Mouse (Mus musculus): Measurements from ENCODE around the gene Ptrh1. TPM values are rescaled to one million over a fixed set of nuclear protein-coding genes. Genes with fewer than 3 reads are reported as not detected.
A peak's percentile ranks its signal among the peaks of the same experiment; 100 is the strongest.

Ptrh1 gene
- polyA plus RNA-seq, 1 experiment, result 2.6 TPM

DNA sequence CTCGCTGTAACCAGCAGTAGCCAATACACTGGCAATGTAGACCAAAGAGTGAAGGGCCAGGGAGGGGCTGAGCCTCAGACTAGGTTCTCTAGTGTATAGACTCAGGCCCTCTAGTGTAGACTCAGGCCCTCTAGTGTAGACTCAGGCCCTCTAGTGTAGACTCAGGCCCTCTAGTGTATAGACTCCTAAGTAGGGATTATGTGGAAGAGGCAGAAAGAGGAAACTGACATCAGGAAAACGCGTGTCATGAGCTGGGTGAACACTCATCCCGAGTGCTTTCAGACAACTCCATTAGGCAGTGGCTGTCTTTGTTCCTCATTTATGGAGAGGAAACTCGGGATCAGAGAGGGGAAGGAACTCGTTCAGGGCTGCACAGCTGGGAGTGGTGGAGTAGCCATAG is 38.6 kb upstream of the Ptrh1 start:
- H3K36me3 ChIP-seq (replicated peaks; ENCODE audit: low read length), result peaks cover 44% of the 10 kb centered on the region
- TF ChIP-seq GATA1 (IDR thresholded peaks at IDR 0.05; ENCODE audit: borderline replicate concordance, low read length) (no peak), FLI1 (IDR thresholded peaks at IDR 0.05; ENCODE audit: low read length) (no peak)
- H3K9me3 ChIP-seq, result no peaks in the 10 kb centered on the region
- peaks cover 5% of the 10 kb centered on the region for H3K27me3 ChIP-seq (replicated peaks)
- peaks cover 74% of the 10 kb centered on the region for H3K4me1 ChIP-seq
- H3K4me3 ChIP-seq (replicated peaks), result peak overlapping the region; percentile 71

GRCm38 (mm10) chr2:32739311-32739710 is 36.3 kb upstream of the Ptrh1 start:
- no peaks in the 10 kb centered on the region for H3K9me3 ChIP-seq
- H3K36me3 ChIP-seq (replicated peaks; ENCODE audit: low read length), result peaks cover 50% of the 10 kb centered on the region
- H3K4me1 ChIP-seq, result peaks cover 53% of the 10 kb centered on the region
- H3K27me3 ChIP-seq (replicated peaks), result peaks cover 12% of the 10 kb centered on the region
- TF ChIP-seq GATA1 (IDR thresholded peaks at IDR 0.05; ENCODE audit: borderline replicate concordance, low read length), result no peak
- TF ChIP-seq FLI1 (IDR thresholded peaks at IDR 0.05; ENCODE audit: low read length), result no peak
- H3K4me3 ChIP-seq (replicated peaks), result no peak overlapping the region

DNA sequence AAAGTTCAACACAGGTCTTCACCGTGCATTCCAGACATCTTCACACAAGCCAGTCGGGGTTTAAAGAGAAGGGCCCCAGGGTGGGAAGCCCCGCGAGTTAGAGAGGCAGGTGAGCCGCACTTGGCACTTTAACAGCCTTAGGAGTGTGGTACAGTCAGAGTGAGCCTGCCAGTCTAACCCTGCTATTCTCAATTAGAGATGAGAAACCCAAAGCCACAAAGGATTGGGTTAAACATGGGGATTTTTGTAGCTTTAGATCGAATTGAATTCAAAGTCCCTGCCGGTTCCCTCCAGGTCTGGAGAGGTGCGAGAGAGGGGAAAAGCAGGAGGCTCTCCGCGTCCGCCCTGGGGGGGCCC is 34.7 kb upstream of the Ptrh1 start, which contains the start of gene 6330409D20Rik:
Gene 6330409D20Rik (minus strand): TSS at position 101 of the 357 bp plus-strand sequence.
- Histone ChIP-seq H3K27me3 (replicated peaks) (peaks cover 12% of the 10 kb centered on the region), H3K4me1 (peaks cover 41% of the 10 kb centered on the region), H3K36me3 (replicated peaks; ENCODE audit: low read length) (peaks cover 64% of the 10 kb centered on the region), H3K4me3 (replicated peaks) (no peak within 1 kb of the TSS), H3K9me3 (no peaks in the 10 kb centered on the region)
- TF ChIP-seq GATA1 (IDR thresholded peaks at IDR 0.05; ENCODE audit: borderline replicate concordance, low read length) (no peak), FLI1 (IDR thresholded peaks at IDR 0.05; ENCODE audit: low read length) (no peak)

- Histone ChIP-seq H3K36me3 (replicated peaks; ENCODE audit: low read length) (peaks cover 69% of the 10 kb centered on the region), H3K4me1 (peaks cover 35% of the 10 kb centered on the region), H3K4me3 (replicated peaks) (no peak overlapping the region), H3K27me3 (replicated peaks) (peaks cover 14% of the 10 kb centered on the region), H3K9me3 (no peaks in the 10 kb centered on the region)
- TF ChIP-seq FLI1 (IDR thresholded peaks at IDR 0.05; ENCODE audit: low read length) (no peak), GATA1 (IDR thresholded peaks at IDR 0.05; ENCODE audit: borderline replicate concordance, low read length) (no peak)
Observed at GRCm38 (mm10) chr2:32741273-32742172, 34.1 kb upstream of the Ptrh1 start.

GRCm38 (mm10) chr2:32742173-32742531 is 33.4 kb upstream of the Ptrh1 start:
- H3K9me3 ChIP-seq, result no peaks in the 10 kb centered on the region
- H3K36me3 ChIP-seq (replicated peaks; ENCODE audit: low read length), result peaks cover 75% of the 10 kb centered on the region
- peaks cover 14% of the 10 kb centered on the region for H3K27me3 ChIP-seq (replicated peaks)
- H3K4me1 ChIP-seq, result peaks cover 29% of the 10 kb centered on the region
- TF ChIP-seq GATA1 (IDR thresholded peaks at IDR 0.05; ENCODE audit: borderline replicate concordance, low read length) (no peak), FLI1 (IDR thresholded peaks at IDR 0.05; ENCODE audit: low read length) (no peak)
- H3K4me3 ChIP-seq (replicated peaks), result no peak overlapping the region

- H3K9me3 ChIP-seq, result no peaks in the 10 kb centered on the region
- H3K27me3 ChIP-seq (replicated peaks), result peaks cover 14% of the 10 kb centered on the region
- H3K4me3 ChIP-seq (replicated peaks), result no peak overlapping the region
- peaks cover 11% of the 10 kb centered on the region; the same call in 1 of the 2 replicates for H3K4me1 ChIP-seq
- no peak for TF ChIP-seq GATA1 (IDR thresholded peaks at IDR 0.05; ENCODE audit: borderline replicate concordance, low read length)
- TF ChIP-seq FLI1 (IDR thresholded peaks at IDR 0.05; ENCODE audit: low read length), result no peak
- peaks cover 87% of the 10 kb centered on the region for H3K36me3 ChIP-seq (replicated peaks; ENCODE audit: low read length)
Observed at GRCm38 (mm10) chr2:32744272-32744982, 31.2 kb upstream of the Ptrh1 start.

DNA sequence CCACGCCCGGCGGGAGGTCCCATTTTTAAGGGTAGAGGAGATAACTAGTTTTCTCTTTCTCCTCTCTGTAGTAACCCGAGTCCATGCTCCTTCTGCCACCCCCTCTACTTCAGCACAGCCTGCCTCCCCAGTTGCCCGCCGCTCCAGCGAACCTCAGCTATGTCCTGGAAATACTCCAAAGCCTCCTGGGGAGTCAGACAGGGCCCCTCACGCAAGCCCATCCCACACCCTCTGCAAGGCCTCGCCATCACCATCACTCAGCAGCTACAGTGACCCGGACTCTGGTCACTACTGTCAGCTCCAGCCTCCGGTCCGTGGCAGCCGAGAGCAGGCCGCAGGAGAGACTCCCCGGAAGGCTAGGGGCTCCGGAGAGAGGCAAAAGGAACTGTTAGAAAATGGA is 26.5 kb upstream of the Ptrh1 start:
- Histone ChIP-seq H3K9me3 (no peaks in the 10 kb centered on the region), H3K4me1 (peaks cover 17% of the 10 kb centered on the region), H3K36me3 (replicated peaks; ENCODE audit: low read length) (peaks cover 95% of the 10 kb centered on the region), H3K4me3 (replicated peaks) (no peak overlapping the region), H3K27me3 (replicated peaks) (peaks cover 2% of the 10 kb centered on the region)
- TF ChIP-seq FLI1 (IDR thresholded peaks at IDR 0.05; ENCODE audit: low read length) (no peak), GATA1 (IDR thresholded peaks at IDR 0.05; ENCODE audit: borderline replicate concordance, low read length) (no peak)

GRCm38 (mm10) chr2:32750199-32750598 is 25.4 kb upstream of the Ptrh1 start:
- TF ChIP-seq FLI1 (IDR thresholded peaks at IDR 0.05; ENCODE audit: low read length), result no peak
- no peak for TF ChIP-seq GATA1 (IDR thresholded peaks at IDR 0.05; ENCODE audit: borderline replicate concordance, low read length)
- H3K9me3 ChIP-seq, result no peaks in the 10 kb centered on the region
- peaks cover 20% of the 10 kb centered on the region for H3K4me1 ChIP-seq
- peaks cover 93% of the 10 kb centered on the region for H3K36me3 ChIP-seq (replicated peaks; ENCODE audit: low read length)
- no peak overlapping the region for H3K4me3 ChIP-seq (replicated peaks)
- H3K27me3 ChIP-seq (replicated peaks), result peaks cover 2% of the 10 kb centered on the region

GRCm38 (mm10) chr2:32750887-32751664 is 24.5 kb upstream of the Ptrh1 start:
- H3K27me3 ChIP-seq (replicated peaks), result peaks cover 2% of the 10 kb centered on the region
- peaks cover 85% of the 10 kb centered on the region for H3K36me3 ChIP-seq (replicated peaks; ENCODE audit: low read length)
- H3K4me3 ChIP-seq (replicated peaks), result no peak overlapping the region
- TF ChIP-seq FLI1 (IDR thresholded peaks at IDR 0.05; ENCODE audit: low read length), result no peak
- TF ChIP-seq GATA1 (IDR thresholded peaks at IDR 0.05; ENCODE audit: borderline replicate concordance, low read length), result no peak
- no peaks in the 10 kb centered on the region for H3K9me3 ChIP-seq
- H3K4me1 ChIP-seq, result peaks cover 20% of the 10 kb centered on the region

Data from megakaryocyte, embryonic 14.5 days (primary cell).